Mouse (Mus musculus): ENCODE measurements around the gene Gm12253. TPM values are rescaled to one million over a fixed set of nuclear protein-coding genes. Genes with fewer than 3 reads are reported as not detected.

Gene Gm12253
- polyA plus RNA-seq, 1 experiment from 2014 or later: not detected

Other genes starting within 250 kb of the Gm12253 start
- gene Igtp, start 233.0 kb upstream of the Gm12253 start, polyA plus RNA-seq (2015; fragmentation: Nextera tagmentation; extraction: Ambion mirVana): 1.3 and 1.5 TPM in 2 replicates
- 0.55 and 0.86 TPM in 2 replicates for gene Irgm2, start 232.9 kb upstream of the Gm12253 start, polyA plus RNA-seq (2015; fragmentation: Nextera tagmentation; extraction: Ambion mirVana)
- not detected in 2 replicates for gene 4930438A08Rik, start 157.8 kb upstream of the Gm12253 start, polyA plus RNA-seq (2015; fragmentation: Nextera tagmentation; extraction: Ambion mirVana)
- gene Zfp692, start 125.5 kb upstream of the Gm12253 start, polyA plus RNA-seq (2015; fragmentation: Nextera tagmentation; extraction: Ambion mirVana): 34.0 and 34.3 TPM in 2 replicates
- 39.0 and 40.6 TPM in 2 replicates for gene Zfp672, start 102.2 kb upstream of the Gm12253 start, polyA plus RNA-seq (2015; fragmentation: Nextera tagmentation; extraction: Ambion mirVana)
- gene Sh3bp5l, start 101.8 kb upstream of the Gm12253 start, polyA plus RNA-seq (2015; fragmentation: Nextera tagmentation; extraction: Ambion mirVana): 50.7 and 54.9 TPM in 2 replicates
- 0.15 TPM in 1 of 2 replicates, not detected in the other for gene Lypd8, start 53.5 kb upstream of the Gm12253 start, polyA plus RNA-seq (2015; fragmentation: Nextera tagmentation; extraction: Ambion mirVana)
- gene 1810065E05Rik, start 11.4 kb upstream of the Gm12253 start, polyA plus RNA-seq (2015; fragmentation: Nextera tagmentation; extraction: Ambion mirVana): not detected in 2 replicates
- gene Lypd9, start 20.4 kb downstream of the Gm12253 start, polyA plus RNA-seq (2015; fragmentation: Nextera tagmentation; extraction: Ambion mirVana): not detected in 2 replicates
- gene Olfr30, start 29.7 kb downstream of the Gm12253 start, polyA plus RNA-seq (2015; fragmentation: Nextera tagmentation; extraction: Ambion mirVana): not detected in 2 replicates
- not detected in 2 replicates for gene Olfr332, start 60.0 kb downstream of the Gm12253 start, polyA plus RNA-seq (2015; fragmentation: Nextera tagmentation; extraction: Ambion mirVana)
- not detected in 2 replicates for gene Olfr331, start 70.0 kb downstream of the Gm12253 start, polyA plus RNA-seq (2015; fragmentation: Nextera tagmentation; extraction: Ambion mirVana)
- not detected in 2 replicates for gene Olfr330, start 102.3 kb downstream of the Gm12253 start, polyA plus RNA-seq (2015; fragmentation: Nextera tagmentation; extraction: Ambion mirVana)
- not detected in 2 replicates for gene Olfr329-ps, start 113.9 kb downstream of the Gm12253 start, polyA plus RNA-seq (2015; fragmentation: Nextera tagmentation; extraction: Ambion mirVana)
- gene Olfr328, start 123.1 kb downstream of the Gm12253 start, polyA plus RNA-seq (2015; fragmentation: Nextera tagmentation; extraction: Ambion mirVana): 0.10 TPM in 1 of 2 replicates, not detected in the other
- not detected in 2 replicates for gene Olfr224, start 138.0 kb downstream of the Gm12253 start, polyA plus RNA-seq (2015; fragmentation: Nextera tagmentation; extraction: Ambion mirVana)
- not detected in 2 replicates for gene Olfr325, start 145.2 kb downstream of the Gm12253 start, polyA plus RNA-seq (2015; fragmentation: Nextera tagmentation; extraction: Ambion mirVana)
- gene Olfr324, start 162.6 kb downstream of the Gm12253 start, polyA plus RNA-seq (2015; fragmentation: Nextera tagmentation; extraction: Ambion mirVana): not detected in 2 replicates
- not detected in 2 replicates for gene 2210407C18Rik, start 183.5 kb downstream of the Gm12253 start, polyA plus RNA-seq (2015; fragmentation: Nextera tagmentation; extraction: Ambion mirVana)
- gene Olfr323, start 197.9 kb downstream of the Gm12253 start, polyA plus RNA-seq (2015; fragmentation: Nextera tagmentation; extraction: Ambion mirVana): not detected in 2 replicates
- not detected in 2 replicates for gene Trim58, start 207.9 kb downstream of the Gm12253 start, polyA plus RNA-seq (2015; fragmentation: Nextera tagmentation; extraction: Ambion mirVana)
- gene Olfr322, start 226.2 kb downstream of the Gm12253 start, polyA plus RNA-seq (2015; fragmentation: Nextera tagmentation; extraction: Ambion mirVana): not detected in 2 replicates
- gene Olfr320, start 248.5 kb downstream of the Gm12253 start, polyA plus RNA-seq (2015; fragmentation: Nextera tagmentation; extraction: Ambion mirVana): not detected in 2 replicates